Mouse (Mus musculus) thymus, postnatal 0 days (tissue): ENCODE data around the gene Afap1. TPM values are rescaled to one million over a fixed set of nuclear protein-coding genes. Genes with fewer than 3 reads are reported as not detected.

Experiments used
- DNase-seq: peaks from one replicate; pipeline ENCODE4 v3.0.0-alpha.2; 2015; ENCODE audit warnings: low spot score
- polyA plus RNA-seq: library from polyadenylated mRNA; unstranded; fragments of >200 nt; fragmentation: Nextera tagmentation; extraction: Ambion mirVana; gene quantifications from 2 replicates; pipeline ENCODE4 v1.2.1, GENCODE M21; 2015

Gene Afap1
- 6.1 and 6.6 TPM in 2 replicates for polyA plus RNA-seq

DNA sequence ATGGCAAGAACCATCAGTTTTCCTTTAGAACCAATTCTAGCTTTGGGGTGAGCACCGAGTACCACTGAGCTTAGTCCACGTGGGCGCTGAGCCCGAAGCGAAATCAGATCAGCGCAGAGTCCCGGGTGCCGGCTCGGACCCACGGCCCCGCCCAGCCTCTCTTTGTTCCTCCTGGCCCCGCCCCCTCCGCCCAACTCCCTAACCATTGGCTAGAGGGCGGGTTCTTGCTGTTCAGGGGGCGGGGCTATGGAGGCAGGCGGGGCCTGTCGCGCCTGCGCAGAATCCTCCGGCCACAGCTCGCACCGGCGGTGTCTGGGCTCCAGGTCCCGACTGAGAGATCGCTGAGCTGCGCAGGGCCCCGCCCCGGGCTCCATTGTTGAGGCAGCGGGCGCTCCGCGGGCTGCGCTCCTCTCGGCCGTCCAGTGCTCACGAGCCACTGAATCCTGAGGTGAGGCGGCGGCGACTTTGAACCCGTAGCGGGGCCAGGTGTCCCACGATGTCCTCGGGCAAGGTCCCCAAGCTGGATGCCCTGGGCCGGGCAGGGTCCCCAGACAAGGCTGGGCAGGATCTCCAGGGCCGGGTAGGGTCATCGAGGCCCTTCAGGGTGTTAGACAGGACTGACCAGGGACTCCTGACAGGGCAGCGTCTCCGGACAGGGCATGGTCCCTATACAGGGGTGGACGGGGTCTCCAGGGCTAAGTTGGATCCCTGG is at the start of gene Afap1:
TSS of gene Afap1 (plus strand) at position 227 of the 712 bp plus-strand sequence.
- DNase-seq, result peak; percentile 98

DNA sequence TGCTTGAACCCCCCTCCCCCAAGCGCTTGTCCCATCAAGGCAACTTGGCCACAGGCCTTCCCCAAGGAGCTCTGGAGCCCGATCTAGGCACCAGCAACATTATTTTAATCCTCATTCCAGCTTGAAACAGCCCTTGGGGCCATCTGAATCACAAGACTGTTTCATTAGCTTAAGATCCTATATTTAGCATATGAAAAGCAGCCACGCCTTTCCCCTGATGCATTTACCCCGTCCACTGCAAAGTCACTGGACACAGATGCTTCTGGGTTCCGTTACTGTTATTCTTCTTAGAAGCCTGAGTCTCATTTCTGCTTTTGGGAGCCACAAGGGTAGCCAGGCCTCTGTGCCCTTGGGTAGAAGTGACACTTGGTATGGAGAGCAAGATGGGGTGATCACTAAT is 41.6 kb upstream of the Afap1 start:
- no peak for DNase-seq

DNA sequence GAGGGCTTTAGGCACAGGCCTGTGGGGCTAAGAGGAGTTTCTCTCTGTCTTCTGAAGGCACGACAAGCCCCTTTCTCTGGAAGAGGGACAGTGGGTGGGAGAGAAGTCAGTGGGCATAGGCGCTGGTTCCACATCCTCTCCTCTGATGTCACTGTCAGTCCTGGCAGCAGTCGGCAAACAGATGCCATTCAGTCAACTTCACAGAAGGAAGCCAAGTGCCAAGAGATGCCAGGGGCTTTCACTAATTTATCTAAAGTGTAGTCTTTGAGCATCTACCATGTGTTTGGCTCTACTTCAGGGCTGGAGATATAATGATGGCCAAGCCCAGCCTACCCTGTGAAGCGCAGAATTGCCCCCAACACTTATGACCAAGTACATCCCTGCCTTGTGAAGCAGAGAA is 39.7 kb upstream of the Afap1 start:
- DNase-seq, result no peak

DNA sequence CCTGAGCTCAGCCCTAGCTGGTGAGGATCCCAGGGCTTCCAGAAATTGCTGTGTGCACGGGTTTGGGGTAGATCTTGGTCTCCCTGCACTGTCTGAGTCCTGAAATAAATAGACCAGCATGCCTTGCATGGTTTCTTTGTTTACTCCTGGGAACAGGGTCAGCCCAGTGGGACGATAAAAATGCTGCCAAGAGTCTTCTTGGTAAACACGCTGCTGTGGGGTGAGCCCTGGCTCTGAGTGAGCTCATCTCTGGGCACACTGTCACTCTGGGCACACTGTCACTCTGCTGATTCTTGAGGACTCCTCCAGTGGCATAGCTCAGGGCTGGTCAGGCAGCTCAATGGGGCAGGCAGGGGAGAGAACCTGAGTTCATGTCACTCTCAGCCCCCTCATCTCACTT is 36.9 kb upstream of the Afap1 start:
- DNase-seq, result no peak

DNA sequence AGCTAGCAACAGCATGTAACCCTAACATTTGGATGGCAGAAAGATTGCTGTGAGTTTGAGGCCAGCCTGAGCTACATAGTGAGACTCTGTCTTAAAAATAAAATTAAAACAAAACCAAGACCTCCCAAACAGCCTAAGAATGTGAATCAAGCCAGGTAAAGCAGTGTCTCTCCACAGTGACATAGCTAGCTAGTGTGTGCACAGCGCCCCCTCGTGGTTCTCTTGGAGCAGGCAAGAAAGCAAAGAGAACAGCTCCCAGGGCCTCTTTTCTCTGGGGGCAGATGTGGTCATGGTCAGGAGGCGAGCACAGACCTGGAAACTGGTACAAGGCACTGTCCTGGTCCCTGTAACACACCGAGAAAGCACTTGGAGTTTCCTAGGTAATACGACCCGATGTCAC is 35.0 kb upstream of the Afap1 start:
- DNase-seq, result peak; percentile 66

DNA sequence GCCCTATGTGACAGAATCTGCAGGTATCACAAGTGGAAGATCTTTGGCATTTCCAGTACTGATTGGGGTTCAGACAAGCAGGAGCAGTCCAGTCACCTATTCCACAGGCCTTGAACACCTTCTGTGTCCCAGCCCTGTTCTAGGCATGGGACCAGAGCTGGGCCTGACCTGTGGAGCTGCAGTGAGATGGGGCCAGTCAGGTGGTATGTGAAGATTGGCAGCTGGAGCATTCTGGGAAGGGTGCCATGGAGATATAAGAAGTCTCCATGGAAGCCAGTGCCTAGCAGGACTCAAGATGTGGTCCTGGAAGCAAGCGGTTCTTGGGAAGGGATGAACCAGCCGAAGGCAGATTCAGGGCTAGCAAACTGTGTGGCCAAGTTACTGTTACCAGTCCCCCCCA is 31.7 kb upstream of the Afap1 start:
- no peak for DNase-seq

DNA sequence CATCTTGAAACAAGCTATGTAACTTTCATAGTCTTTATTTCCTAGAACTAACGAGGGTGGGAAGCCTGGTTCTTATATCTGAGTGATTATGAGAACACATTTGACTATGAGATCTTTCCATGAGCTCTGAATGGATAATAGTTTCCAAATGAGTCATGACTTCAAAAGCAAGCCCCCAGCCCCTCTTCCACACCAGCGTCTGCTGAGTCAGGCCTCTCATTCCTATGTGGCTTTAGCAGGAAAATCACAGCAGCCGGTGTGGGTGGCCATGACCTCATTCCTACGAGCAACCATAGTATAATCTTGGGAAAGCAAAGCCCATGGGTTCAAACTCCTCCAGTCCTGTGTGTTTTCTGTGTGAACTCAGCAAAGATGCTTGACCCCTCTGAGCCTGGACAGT is 23.1 kb upstream of the Afap1 start:
- no peak for DNase-seq

DNA sequence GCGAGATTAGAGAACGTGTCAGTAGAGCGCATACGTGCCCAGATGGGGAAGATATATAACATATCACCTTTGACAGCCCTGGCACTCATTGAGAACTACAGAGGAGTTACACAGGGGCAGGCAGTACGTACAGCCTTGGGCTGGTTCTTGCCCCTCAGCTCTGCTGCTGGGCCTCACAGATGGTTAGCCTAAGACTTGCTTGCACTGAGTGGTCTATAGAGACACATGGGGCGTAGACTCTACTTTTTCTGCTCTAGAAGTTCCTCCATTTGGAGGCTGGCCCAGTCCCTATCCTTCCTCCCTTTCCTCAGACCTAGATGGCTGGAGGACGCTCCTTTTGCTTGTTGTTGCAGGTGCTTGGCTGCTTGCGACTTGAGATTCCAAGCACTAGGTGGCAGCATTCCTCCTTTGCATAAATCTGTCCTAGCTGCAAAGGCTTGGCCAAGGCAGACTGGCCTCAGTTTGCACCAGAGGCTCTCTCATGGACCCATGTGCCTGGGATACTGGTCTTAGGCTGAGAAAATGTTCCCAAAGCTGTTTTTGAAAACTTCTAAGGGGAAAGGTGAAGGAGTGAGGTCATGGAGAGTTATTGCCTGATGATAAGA is 22.6 kb upstream of the Afap1 start:
- peak; percentile 79 for DNase-seq

DNA sequence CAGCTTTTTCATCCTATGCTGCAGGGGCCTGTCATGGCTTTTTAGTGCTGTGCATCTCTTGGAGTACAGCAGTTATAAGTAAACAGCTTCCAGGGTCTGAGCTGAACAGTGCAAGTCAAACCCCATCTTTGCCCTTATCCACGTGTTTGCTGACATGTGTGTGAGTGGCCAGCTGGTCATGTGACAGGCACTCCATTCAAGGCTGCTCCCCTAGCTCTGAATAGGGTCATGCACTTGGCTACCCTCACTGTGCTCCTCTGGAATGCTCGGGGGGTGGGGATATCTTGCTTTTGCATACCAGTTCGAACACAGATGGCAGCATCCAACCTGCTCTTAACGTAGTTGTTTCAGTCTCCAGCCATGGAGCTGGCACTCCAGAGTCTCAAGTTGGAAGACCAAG is 19.7 kb upstream of the Afap1 start:
- DNase-seq, result no peak

DNA sequence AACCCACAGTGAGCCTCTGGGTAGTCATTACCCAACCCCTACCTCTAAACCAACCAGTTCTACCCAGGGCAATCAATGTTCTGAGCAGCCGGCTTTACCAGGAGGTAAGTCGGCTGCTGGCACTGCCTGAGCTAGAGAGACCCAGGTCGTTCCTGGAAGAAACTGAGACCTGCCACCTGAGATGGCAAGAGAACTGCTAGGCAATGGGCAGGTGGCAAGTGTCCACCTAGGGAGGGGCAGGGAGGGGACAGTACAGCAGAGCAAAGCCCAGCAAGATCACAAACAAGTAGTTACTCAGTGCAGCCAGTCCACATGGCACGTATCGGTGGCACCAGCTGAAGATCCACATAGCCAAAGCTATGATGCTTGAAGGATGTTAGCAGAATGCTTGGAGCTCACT is 16.9 kb upstream of the Afap1 start:
- DNase-seq, result no peak

DNA sequence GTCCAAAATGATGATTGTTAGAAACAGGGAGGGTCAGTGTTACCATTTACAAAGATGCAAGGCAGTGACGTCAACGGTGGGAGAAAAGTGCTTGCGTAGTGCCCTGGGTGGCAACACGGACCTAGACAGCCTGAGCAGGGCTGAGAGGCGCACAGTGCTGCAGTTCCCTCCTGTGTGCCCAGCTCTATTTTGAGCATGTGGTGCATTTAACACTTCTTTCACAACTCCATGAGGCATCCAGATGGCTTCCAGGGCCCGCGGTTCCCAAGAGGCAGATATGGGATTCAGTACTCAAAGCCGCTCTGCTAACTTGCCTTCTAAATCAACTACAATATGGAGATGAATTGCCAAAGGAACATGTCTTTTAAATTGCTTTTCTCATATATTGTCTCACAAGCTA is 13.9 kb upstream of the Afap1 start:
- no peak for DNase-seq

DNA sequence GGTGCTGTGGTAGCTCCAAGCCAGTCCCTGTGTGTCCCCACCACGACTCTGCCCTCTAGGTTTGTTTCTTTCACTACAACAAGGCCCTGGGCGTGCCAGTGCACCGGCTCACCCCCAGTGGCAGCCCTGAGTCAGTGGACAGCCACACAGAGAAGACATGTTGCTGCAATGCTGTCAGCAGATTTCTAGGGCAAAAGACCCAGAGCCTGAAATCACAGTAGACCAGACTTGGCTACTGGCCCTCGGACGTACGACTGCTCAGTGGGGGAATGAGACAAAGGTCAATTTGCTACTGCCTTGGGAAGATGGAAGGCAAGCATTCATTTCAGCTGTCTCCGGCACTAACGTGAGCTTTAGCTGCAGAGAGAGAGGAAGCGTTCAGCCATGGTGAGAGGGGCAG is 10.7 kb upstream of the Afap1 start:
- DNase-seq, result no peak

DNA sequence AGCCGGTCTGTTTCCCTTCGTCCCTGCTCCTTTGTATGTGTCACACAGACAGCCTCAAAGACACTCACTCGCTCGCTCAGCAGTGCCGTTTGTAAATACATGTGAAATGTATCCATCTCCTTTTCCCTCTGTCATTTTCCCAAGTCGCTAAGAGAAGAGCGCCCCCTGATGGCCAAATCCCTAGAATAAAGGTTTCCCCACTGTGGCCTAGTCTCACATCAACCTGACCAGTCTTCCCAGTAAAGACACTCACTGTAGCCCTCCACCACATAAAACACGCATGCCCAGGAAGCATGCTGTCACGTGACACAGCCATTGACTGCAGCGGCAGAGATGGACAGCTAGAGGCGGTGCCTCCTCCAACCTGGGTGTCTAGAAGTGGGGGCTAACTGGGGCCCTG is 8.9 kb upstream of the Afap1 start:
- peak; percentile 36 for DNase-seq

DNA sequence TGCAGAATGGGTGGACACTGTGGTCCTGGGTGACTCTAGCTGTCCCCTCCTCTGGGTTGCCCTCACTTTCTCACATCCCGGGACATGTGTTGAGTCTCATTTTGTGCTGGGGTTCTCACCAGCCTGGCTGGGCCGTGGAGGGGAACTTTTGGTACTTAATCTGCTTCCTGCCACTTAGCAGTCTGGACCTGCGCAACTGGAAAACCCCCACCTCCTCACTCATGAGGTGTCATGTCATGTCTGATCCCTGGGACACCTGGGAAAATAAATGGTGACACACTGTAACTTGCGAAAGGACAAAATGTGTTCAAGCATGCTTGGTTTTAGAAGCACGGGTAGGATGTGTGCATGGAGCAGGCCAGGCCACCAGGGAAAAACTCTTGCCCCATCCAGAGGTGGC is 8.4 kb upstream of the Afap1 start:
- no peak for DNase-seq

DNA sequence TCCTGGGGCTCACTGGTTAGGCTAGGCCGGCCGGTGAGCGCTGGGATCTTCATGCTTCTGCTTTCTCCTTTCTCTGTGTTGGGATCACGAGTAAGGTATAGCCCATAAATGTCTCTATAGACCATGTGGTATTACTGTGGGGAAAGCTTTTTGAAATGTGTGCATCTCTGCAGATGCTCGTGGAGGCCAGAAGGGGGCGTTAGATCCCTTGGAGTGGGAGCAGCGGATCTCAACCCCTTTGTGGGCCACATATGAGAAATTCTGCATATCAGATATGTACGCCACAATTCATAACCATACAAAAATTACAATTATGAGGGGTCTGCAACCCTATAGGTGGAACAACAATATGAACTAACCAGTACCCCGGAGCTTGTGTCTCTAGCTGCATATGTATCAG is 4.2 kb upstream of the Afap1 start:
- DNase-seq, result peak; percentile 40

DNA sequence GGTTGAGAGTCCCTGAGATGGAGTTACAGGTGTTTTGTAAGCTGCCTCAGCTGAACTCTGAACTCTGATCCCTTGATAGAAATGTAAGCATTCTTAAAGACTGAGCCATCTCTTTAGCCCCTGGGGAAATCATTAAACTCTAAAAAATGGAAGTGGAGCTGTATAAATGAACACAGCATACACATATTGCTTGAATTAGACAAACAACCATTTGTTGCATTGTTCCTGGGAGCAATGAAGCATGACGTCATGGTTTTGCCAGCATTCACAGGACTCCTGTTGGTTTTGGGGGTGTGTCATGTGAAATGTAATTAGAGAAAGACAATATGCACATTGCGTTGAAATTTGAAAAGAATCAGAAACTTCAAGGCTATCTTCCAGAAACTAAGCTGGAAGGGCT is 3.5 kb upstream of the Afap1 start:
- DNase-seq, result no peak

DNA sequence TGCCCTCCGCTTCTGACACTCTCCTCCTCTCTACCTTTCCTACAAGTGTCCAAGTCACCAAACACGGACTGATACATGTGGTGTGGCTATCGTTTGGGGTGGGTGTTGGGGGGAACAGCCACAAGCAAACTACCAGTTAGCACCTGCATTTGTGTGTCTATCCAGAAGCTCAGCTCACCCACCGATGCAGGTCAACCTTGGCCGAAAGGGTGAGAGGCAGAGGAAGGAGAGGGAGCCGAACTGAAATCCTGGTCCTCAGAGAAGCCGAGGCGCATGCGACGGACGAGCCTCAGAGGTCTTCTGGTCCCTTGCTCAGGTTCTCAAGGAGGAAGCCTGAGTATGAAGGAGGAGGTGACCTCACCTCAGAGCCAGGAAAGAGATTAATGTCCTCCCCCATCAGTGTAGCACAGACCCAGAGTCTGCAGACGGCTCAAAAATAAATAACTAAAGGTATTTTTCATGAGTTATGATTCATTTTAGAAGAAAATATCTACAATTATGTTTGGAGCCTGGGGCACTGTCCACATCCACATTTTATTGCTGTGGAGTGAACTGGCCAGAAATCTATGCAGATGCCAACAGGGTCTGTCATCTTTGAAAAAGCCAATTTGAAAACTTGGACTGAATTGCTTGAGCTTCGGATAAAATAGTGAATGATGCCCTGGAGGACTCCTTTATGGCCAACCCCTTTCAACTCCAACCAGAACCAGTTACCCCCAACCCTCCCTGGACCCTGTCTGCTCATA is 2.0 kb upstream of the Afap1 start:
- no peak for DNase-seq

DNA sequence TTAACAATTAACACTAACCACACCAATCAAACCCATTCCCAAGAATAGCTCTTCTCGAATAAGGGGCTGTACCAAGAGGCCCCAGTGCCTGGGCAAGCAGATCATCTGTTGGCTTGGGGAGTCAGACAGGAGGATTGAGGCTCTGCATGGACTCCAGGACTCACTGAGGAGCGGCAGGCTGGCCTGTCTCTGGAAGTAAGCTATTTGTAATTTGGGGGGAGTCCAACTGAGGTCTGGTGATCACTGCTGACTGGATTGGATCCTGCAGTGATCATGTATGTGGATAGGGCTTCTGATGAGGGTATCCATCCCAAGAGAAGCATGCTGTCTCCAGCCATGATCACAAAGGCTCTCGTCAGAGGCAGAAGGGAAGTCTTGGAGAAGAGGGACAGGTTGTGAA is 756 bp upstream of the Afap1 start:
- DNase-seq, result no peak

DNA sequence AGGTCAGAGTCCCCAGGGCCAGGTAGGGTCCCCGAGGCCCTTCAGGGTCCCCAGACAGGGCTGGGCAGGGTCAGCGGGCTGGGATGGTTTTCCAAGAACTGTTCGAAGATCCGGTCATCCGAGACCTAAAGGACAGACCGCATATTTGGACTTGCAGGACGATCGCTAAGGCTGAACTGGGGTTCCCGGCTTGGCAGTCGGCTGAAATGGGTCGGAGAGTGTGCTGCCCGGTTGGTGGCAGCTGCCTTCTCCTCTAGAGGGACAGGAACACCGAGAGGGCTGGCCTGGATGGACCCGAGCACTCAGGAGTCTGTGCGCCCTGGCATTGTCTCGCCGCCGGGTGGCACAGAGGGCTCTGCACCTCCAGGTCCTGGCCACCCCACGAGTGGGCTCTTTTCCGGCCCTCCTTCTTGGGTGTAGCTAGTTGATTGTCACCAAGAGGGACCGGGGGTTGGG is 714 bp downstream of the Afap1 start:
- DNase-seq, result peak; percentile 36

DNA sequence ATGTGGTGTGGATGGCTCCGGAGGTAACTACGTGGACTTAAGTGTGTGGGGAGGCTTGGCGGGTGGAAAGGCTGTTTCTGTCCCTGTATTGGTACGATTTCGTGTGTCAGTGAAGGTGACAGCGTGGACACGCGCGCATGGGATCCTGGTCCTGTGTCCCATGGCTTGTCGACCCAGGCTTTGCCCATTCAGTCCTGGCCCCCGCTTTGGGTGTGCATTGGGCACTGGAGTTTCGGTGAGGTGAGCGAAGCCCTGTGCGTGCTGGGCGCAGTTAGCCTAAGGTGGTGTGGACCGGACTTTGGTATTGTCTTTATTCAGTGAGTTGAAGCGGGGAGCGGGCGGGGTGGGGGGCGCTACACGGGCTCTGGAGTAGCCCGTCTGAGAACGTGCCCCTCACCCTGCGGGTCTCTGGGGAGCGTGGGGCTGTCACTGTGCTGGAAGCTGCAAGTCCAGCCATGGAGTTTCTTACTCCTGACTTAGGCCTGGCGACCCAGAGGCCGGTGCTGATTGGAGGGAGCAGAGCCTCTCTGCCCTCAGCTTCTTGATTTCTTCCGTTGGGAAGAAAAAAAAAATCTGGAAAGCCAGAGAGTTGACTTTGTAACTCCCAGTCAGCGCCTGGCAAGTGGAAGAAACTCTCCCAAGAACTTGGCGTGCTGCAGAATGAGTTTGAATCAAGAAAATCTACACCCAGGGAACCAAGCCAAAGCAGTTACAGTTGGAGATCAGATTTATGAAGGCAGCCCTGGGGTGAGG is 1.4 kb downstream of the Afap1 start:
- DNase-seq, result no peak

DNA sequence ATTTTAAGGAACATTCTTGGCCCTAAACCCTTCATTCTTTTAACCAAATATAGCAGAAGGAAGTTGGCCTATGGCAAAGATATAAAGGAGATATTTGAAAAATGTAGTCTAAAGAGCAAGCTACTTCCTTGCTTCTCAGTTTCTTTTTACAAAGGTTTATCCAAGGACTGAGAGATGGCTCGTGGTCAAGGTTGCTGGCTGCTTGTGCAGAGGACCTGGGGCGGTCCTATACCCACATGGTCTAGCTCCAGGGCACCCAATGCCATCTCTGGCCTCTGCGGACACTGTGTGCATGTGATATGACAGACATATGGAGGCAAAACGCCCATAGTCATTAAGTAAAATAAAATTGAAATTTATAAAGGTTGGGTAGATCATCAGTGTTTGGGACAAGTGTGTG is 2.8 kb downstream of the Afap1 start:
- DNase-seq, result no peak

DNA sequence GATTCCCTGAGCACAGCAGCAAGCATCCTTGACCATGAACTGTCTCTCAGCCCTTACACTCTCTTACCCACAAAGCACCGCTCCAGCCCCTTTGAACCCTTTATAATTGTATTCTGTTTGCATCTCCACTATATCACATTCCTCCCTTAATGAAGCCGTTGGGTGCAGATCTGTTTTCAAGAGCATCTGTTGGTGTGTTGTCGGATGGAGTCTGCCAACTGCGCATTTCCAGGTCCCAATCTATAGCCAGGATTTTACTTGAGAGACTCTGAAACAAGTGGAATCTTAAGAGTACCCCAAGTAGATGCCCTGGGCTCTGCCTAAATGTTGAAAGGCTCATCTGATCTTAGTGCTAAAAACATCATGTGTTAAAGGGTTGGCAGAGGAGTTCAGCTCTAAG is 3.4 kb downstream of the Afap1 start:
- DNase-seq, result no peak
